Mouse (Mus musculus) liver, adult 2 months (tissue): ENCODE results near the gene Lrp6.

Experiments used
- CTCF ChIP-seq: fragments of 200-500 bp; IDR thresholded peaks from 2 replicates; pipeline ENCODE4 v1.5.1; 2011; ENCODE audit warnings: low read depth, low read length, control low read depth
- POLR2A ChIP-seq: fragments of 200-500 bp; IDR thresholded peaks from 2 replicates; pipeline ENCODE4 v1.6.1; 2011; ENCODE audit warnings: low read length, control low read depth; ENCODE audit not compliant: insufficient read depth; ENCODE audit errors: extremely low read depth

- TF ChIP-seq POLR2A (no peak), CTCF (no peak)
Observed at GRCm38 (mm10) chr6:134441716-134442115, 125.0 kb downstream of the Lrp6 start.
